Mouse (Mus musculus) heart, adult 2 months (tissue): Measurements from ENCODE around the gene Sept5. TPM values are rescaled to one million over a fixed set of nuclear protein-coding genes. Genes with fewer than 3 reads are reported as not detected.

Experiments
- DNase-seq, 2 experiments: peaks; one replicate each; pipeline ENCODE4 v3.0.0; 2021
- H3K27ac ChIP-seq: fragments of 200-600 bp; 2 replicates; pipeline ENCODE4 v1.8.1; 2022
- H3K27me3 ChIP-seq: fragments of 200-500 bp; 2 replicates; pipeline ENCODE4 v1.6.1; 2012; ENCODE audit warnings: mild to moderate bottlenecking, low read length, inconsistent platforms, mixed read lengths; ENCODE audit not compliant: control insufficient read depth, insufficient read depth
- H3K36me3 ChIP-seq: fragments of 200-500 bp; 2 replicates; pipeline ENCODE4 v1.6.1; 2012; ENCODE audit warnings: low read length, inconsistent platforms; ENCODE audit not compliant: control insufficient read depth, insufficient read depth
- H3K4me1 ChIP-seq: fragments of 200-500 bp; 2 replicates; pipeline ENCODE4 v1.6.1; 2011; ENCODE audit warnings: low read length; ENCODE audit not compliant: control insufficient read depth, insufficient read depth
- H3K4me3 ChIP-seq: fragments of 200-600 bp; 2 replicates; pipeline ENCODE4 v1.8.1; 2022
- H3K79me2 ChIP-seq: fragments of 200-500 bp; replicated peaks from 2 replicates; pipeline ENCODE4 v1.6.1; 2012; ENCODE audit warnings: mild to moderate bottlenecking, inconsistent platforms, low read length, moderate library complexity, mixed read lengths; ENCODE audit not compliant: control insufficient read depth, insufficient read depth
- H3K9ac ChIP-seq: fragments of 200-500 bp; 2 replicates; pipeline ENCODE4 v1.6.1; 2012; ENCODE audit warnings: low read depth, mild to moderate bottlenecking, control low read depth, inconsistent platforms, low read length, mixed read lengths
- CTCF ChIP-seq: fragments of 200-600 bp; IDR thresholded peaks from 2 replicates; pipeline ENCODE4 v1.8.1; 2022; ENCODE audit warnings: antibody characterized with exemption, mild to moderate bottlenecking, moderate library complexity
- EP300 ChIP-seq: fragments of 200-500 bp; IDR thresholded peaks from 2 replicates; pipeline ENCODE4 v1.6.1; 2011; ENCODE audit warnings: low read depth, low read length, control low read depth; ENCODE audit not compliant: insufficient read depth
- POLR2A ChIP-seq: fragments of 200-500 bp; IDR thresholded peaks from 2 replicates; pipeline ENCODE4 v1.6.1; 2011; ENCODE audit warnings: mild to moderate bottlenecking, low read depth, low read length, control low read depth; ENCODE audit not compliant: insufficient read depth
- WGBS: fragments of 180-500 bp; shearing (Covaris S2); methylation state at CpG from one replicate; pipeline ENCODE4 v1.1.7; 2018; 5-methylcytosine and 5-hydroxymethylcytosine counted together
- intact Hi-C: fragments of 180-260 bp; cut with DNase I; formaldehyde crosslinking; loops from one replicate; pipeline ENCODE4 v1.15.1; 2025
- polyA plus RNA-seq: library from polyadenylated mRNA; depleted of rRNA; stranded (reverse); fragments of >200 nt; gene quantifications from 2 replicates; pipeline ENCODE4 v1.2.3, GENCODE M21; 2012
- total RNA-seq, 2 experiments: library from RNA; stranded (reverse); gene quantifications; 2 replicates each; pipeline ENCODE4 v1.2.3; 2021

Sept5 gene
- total and polyA plus RNA-seq, 3 experiments, result 3.2 to 7.3 (median 5.6) TPM

- no peak for DNase-seq
- TF ChIP-seq CTCF, result no peak
- intact Hi-C loops, result no loop called here
- no peaks in the 10 kb centered on the region; the same call in 1 of the 2 replicates for H3K4me1 ChIP-seq
- no peak overlapping the region for H3K9ac ChIP-seq
- no peak overlapping the region for H3K4me3 ChIP-seq
- peaks cover 1% of the 10 kb centered on the region; the same call in 1 of the 2 replicates for H3K27me3 ChIP-seq
- H3K36me3 ChIP-seq, result no peaks in the 10 kb centered on the region
- 76% methylated on average over 2 of the region's 2 CpGs for WGBS
- H3K27ac ChIP-seq, result no peak overlapping the region
- no peaks in the 10 kb centered on the region for H3K79me2 ChIP-seq
These were observed 11.5 kb downstream of the Sept5 start for GRCm38 (mm10) chr16:18618297-18618696.

- peak; percentile 98 for TF ChIP-seq CTCF
- no peak for TF ChIP-seq POLR2A
- TF ChIP-seq EP300, result peak; percentile 84
- Histone ChIP-seq H3K4me3 (no peak overlapping the region), H3K27me3 (peaks cover 1% of the 10 kb centered on the region; the same call in 1 of the 2 replicates), H3K4me1 (no peaks in the 10 kb centered on the region; the same call in 1 of the 2 replicates), H3K36me3 (no peaks in the 10 kb centered on the region), H3K79me2 (no peaks in the 10 kb centered on the region), H3K27ac (no peak overlapping the region), H3K9ac (no peak overlapping the region)
- intact Hi-C loops, result loop anchor here (1.0 to 2.0 kb wide), 2 partner anchors 174 to 273 kb away; no protein-coding TSS in a partner anchor
- 3% methylated on average over 27 of the region's 27 CpGs for WGBS
- peak; percentile 82 to 92 for DNase-seq
These were observed 12.2 kb downstream of the Sept5 start for GRCm38 (mm10) chr16:18617370-18618065.

GRCm38 (mm10) chr16:18613301-18613700 lies 16.5 kb downstream of the Sept5 start:
- DNase-seq, result no peak
- no peak overlapping the region for H3K9ac ChIP-seq
- H3K4me3 ChIP-seq, result no peak overlapping the region
- TF ChIP-seq CTCF (no peak), EP300 (no peak), POLR2A (no peak)
- WGBS, result 85% methylated on average over 3 of the region's 3 CpGs
- no peaks in the 10 kb centered on the region for H3K4me1 ChIP-seq
- H3K79me2 ChIP-seq, result no peaks in the 10 kb centered on the region
- intact Hi-C loops, result no loop called here
- no peaks in the 10 kb centered on the region; the same call in 1 of the 2 replicates for H3K27me3 ChIP-seq
- H3K27ac ChIP-seq, result no peak overlapping the region
- H3K36me3 ChIP-seq, result no peaks in the 10 kb centered on the region

GRCm38 (mm10) chr16:18611752-18612151 lies 18.0 kb downstream of the Sept5 start:
- Histone ChIP-seq H3K4me3 (no peak overlapping the region), H3K4me1 (no peaks in the 10 kb centered on the region), H3K27me3 (no peaks in the 10 kb centered on the region; the same call in 1 of the 2 replicates), H3K9ac (no peak overlapping the region), H3K79me2 (no peaks in the 10 kb centered on the region), H3K36me3 (no peaks in the 10 kb centered on the region), H3K27ac (no peak overlapping the region)
- 73% methylated on average over 13 of the region's 13 CpGs for WGBS
- no peak for DNase-seq
- intact Hi-C loops, result no loop called here
- TF ChIP-seq CTCF (no peak), EP300 (no peak), POLR2A (no peak)

- TF ChIP-seq POLR2A (no peak), EP300 (no peak), CTCF (no peak)
- H3K36me3 ChIP-seq, result no peaks in the 10 kb centered on the region
- 63% methylated on average over 2 of the region's 2 CpGs for WGBS
- H3K4me3 ChIP-seq, result no peak overlapping the region
- no peak overlapping the region for H3K9ac ChIP-seq
- no peak for DNase-seq
- H3K4me1 ChIP-seq, result peaks cover 2% of the 10 kb centered on the region; the same call in 1 of the 2 replicates
- intact Hi-C loops, result no loop called here
- no peak overlapping the region for H3K27ac ChIP-seq
- no peaks in the 10 kb centered on the region; the same call in 1 of the 2 replicates for H3K27me3 ChIP-seq
- H3K79me2 ChIP-seq, result no peaks in the 10 kb centered on the region
These were observed 20.7 kb downstream of the Sept5 start for GRCm38 (mm10) chr16:18609099-18609498.

GRCm38 (mm10) chr16:18608226-18608625 lies 21.5 kb downstream of the Sept5 start:
- intact Hi-C loops, result no loop called here
- no peak for DNase-seq
- peaks cover 2% of the 10 kb centered on the region; the same call in 1 of the 2 replicates for H3K4me1 ChIP-seq
- H3K36me3 ChIP-seq, result no peaks in the 10 kb centered on the region
- WGBS, result 29% methylated on average over 11 of the region's 11 CpGs
- H3K9ac ChIP-seq, result no peak overlapping the region
- TF ChIP-seq EP300 (no peak), CTCF (no peak), POLR2A (no peak)
- no peak overlapping the region for H3K4me3 ChIP-seq
- no peak overlapping the region for H3K27ac ChIP-seq
- no peaks in the 10 kb centered on the region for H3K79me2 ChIP-seq
- H3K27me3 ChIP-seq, result no peaks in the 10 kb centered on the region; the same call in 1 of the 2 replicates
